Mouse (Mus musculus): Measurements from ENCODE around the gene Dlgap4.
"Not testable (repeated sequence)": the region's sequence is repeated elsewhere in the genome, so short reads cannot be mapped to it uniquely, and the experiment has no call there.

Gene Dlgap4

DNA sequence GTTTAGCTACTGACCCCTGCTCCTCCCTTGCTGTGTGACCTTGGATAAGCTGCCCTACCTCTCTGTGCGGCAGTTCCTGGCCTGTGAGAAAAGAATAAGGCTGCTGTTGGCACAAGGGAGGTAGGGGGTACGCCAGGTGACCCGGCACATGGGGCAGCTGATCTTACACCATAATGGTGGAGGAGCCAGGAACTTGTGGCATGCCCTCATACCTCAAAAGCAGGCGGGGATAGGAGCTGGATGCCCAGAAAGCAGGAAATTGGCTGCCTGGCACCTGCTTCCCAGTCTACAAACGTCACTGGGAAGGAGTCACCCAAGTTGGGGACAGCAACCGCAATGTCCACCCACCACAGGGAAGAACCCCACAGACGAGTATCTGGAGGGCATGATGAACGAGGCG lies 166.6 kb downstream of the Dlgap4 start:
- no peak for DNase-seq

DNA sequence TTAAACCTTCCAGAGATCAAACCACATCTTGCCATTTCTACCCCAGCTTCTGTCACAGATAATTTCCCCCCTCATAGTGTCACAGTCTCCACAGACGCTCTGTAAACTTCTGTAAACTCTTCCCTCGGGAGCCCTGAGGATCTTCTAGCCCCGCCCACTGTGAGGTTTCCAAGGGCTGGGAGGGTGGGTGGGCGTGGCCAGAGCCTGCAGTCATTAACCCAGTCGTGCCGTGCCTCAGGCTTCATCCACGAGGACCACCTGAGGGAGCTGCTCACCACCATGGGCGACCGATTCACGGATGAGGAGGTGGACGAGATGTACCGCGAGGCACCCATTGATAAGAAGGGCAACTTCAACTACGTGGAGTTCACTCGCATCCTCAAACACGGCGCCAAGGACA lies 167.2 kb downstream of the Dlgap4 start:
- no peak for DNase-seq

GRCm38 (mm10) chr2:156781281-156781680 lies 167.8 kb downstream of the Dlgap4 start:
- DNase-seq = no peak

DNA sequence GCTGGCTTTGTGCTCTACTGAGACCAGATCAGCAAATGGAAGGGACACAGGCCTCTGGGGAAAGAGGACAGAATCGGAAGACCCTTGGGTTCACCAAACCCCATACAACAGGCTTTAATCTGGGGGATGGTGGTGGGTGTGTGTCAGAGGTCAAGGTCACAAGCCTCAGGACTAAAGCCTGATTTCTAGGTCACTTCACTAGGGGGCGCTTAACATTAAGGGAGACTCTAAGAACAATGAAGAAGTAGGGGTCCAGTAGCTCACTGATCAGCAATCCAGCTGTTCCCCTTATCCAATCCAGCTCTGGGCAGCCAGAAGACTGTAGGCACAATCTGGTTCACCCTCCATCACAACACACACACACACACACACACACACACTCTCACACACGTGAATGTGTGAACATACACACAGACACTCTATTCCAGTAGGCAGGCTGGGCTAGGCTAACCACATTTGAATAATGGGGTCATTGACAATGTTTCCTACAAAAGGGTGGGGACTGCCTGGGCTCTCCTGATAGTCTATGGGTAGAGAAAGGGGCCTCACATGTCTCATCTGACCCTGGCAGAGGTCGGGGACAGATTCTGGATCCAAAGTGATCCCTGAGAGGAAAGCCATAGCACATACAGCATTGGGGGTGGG lies 168.5 kb downstream of the Dlgap4 start:
- DNase-seq = no peak

DNA sequence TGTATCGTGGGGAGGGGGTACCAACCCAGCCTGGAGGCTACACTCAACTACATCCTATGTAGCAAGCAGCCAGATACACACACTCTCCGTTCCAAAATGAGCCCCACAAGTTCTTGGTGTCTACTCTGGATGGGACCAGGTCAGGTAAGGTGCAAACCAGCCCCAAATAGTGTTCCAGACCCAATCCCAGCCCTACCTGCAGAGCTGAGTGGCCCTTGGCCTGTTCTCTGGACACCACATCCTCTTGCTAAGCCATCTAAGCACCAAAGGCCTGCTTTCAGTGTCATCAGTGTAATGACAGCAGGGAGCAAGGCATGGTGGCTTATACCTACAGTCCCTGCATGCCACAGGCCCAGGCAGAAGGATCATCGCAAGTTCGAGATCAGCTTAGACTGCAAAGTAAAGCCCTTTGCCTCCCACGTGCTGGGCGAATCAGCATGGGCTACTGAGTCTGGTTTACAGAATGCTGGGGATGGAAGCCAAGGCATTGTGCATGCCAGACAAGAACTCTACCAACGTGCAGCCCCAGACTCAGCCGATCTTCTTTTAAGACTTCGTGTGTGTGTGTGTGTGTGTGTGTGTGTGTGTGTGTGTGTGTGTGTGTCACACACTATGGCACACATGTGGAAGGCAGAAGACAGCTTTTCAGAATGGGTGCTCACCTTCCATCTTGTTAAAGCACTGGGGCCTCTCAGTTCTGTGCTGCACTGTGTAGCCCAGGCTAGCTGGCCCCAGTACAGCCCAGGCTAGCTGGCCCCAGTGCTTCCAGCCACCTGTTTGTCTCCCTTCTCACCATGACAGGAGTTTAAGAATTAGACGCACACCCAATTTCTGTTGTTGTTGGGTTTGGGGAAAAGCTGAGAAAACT lies 169.2 kb downstream of the Dlgap4 start:
- DNase-seq = no peak

GRCm38 (mm10) chr2:156783349-156783728 lies 169.8 kb downstream of the Dlgap4 start:
- DNase-seq = no peak

DNA sequence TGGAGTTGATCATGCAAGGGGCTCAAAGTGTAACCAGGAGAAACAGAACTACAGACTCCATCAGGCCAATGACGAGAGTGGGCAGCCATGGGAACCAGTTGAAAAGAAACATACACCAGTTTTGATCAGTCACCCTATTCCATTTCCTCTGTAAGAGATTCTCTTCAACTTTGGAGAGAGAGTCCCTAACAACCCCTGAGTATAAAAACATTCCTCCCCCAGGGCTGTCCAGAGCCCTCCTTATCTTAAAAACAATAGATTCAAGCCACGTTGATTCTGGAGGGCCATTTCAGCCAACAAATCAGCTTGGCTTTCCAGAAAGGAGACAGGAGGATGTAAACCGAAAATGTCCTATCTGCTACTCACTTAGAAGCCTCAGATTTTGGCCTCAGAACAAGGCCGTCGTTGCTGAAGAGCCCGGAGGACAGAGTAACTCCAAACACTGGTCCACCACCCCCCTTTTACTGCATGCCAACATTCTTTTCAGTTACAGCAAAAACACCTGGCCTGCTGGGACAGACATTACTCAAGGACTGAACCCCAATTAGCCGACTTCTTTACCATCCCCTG lies 170.6 kb downstream of the Dlgap4 start:
- DNase-seq = no peak

DNA sequence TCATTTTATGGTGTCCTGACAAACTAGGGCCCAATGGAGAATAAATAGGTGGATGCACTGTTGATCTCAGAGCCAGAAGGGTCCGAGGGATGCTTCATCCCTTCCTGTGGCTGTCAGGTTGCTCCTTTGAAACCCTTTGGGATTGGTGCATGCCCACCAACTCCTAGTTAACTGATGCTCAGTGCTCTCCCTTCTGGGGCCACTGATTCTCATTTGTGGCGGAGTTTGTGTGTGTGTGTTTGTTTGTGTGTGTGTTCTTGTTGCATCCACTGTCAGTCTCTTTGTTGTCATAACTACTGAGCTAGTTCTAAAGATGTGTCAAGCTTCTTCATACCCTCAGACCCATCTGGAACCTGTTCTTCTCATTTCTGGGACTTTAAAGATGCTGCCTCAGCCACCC lies 171.4 kb downstream of the Dlgap4 start:
- DNase-seq = no peak

DNA sequence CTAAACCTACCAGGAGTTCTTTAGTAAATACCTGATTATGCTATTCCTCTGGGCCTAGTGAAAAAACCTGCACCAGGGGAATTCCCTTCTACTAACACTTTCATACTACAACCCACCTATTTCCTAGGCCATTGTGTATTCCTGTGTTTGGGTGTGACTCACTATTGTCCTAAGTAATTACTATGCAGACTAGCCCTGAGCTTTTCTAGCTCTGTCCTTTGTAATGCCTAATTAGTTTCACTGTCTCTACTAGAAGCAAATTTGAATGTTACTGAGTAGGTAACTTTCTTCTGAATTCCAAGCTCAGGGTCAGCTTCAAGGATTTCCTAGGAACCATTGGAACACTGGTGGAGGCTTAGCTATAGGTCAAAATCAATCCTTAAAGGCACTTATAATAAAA lies 172.9 kb downstream of the Dlgap4 start:
- DNase-seq = not testable (repeated sequence)

DNA sequence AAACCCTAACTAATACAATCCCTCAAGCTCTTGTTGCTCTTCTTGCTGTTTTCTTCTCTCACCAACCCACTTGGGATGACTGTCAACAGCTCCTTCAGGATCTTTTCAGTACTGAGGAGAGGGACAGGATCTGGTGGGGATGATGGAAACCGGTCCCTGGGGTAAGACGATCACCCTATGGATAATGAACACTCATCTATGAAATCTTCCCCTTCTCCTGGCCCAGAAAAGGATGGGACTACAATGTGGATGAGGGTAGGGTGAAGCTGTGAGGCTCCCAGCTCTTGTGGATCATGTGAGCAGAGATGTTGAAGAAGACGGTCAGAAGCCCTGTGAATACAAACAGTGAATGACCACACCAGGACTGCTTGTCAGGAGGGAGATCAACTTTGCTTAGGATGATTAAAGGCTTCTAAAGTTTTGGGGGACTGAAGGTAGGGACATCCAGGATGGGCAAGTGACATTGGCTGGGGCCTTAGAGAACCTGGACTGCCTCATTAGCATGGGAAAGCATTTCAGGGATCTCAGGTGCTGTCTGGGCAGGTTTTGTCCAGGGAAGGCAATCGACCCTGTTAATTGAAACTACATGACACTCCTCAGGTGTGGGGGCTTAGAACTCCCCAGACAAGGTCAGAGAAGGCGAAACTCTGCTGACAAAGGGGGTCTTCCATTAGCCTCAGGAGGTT lies 173.7 kb downstream of the Dlgap4 start:
- DNase-seq = no peak

- DNase-seq = no peak
Observed at GRCm38 (mm10) chr2:156787776-156788105, 174.2 kb downstream of the Dlgap4 start.

GRCm38 (mm10) chr2:156788836-156789235 lies 175.3 kb downstream of the Dlgap4 start:
- DNase-seq = no peak

DNA sequence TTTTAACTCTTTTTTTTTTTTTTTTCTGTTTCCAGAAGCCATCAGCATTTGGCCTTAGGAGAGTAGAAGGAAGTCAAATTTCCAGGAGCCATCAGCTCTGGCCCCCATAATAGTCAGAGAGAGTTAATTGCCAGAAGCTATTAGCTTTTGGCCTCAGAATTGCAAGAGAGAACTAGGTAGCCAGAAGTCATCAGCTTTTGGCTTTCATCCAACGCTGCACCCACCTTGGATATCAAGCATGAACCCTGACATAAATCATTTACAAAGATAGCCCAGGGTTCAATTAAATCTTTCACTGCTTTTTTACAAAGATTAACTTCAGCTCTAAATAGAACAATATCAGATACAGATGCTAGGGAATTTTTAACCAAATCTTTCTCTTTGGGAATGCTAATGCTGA lies 185.0 kb downstream of the Dlgap4 start:
- no peak for DNase-seq

- peak; percentile 10 for DNase-seq
Observed at GRCm38 (mm10) chr2:156801045-156801444, 187.5 kb downstream of the Dlgap4 start.

DNA sequence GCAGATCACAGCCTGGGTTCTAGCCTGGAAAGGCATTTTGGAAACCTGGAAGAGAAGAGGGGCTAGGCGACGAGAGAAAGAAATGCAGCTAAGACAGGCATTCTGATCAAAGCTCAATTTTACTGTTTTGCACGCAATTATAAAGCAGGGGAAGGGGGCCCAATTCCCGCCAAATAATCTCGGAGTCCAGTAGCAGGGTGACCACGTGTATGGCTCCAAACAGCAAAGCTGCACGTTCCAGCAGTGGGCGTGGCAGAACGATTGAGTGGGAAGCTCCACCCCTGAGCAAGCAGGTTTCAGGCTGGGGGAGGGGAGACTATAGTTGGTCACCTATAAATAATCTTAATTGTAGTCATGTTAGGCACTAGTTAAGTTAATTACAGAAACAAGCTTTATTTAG lies 188.6 kb downstream of the Dlgap4 start:
- not testable (repeated sequence) for DNase-seq

- no peak for DNase-seq
Observed at GRCm38 (mm10) chr2:156803698-156804372, 190.3 kb downstream of the Dlgap4 start.

DNA sequence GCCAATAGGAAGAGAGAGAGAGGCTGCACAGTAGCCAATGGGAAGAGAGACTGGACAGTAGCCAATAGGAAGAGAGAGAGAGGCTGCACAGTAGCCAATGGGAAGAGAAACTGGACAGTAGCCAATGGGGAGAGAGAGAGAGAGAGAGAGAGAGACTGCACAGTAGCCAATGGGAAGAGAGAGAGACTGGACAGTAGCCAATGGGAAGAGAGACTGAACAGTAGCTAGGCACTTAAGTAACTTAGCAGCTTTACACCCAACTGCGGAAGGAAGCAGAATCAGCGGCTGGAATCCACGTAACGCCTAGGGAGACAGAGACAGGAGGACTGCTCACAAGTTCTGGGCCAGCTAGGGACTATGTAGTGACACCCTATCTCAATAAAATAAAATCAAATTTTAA lies 191.1 kb downstream of the Dlgap4 start:
- DNase-seq = no peak

GRCm38 (mm10) chr2:156806886-156807285 lies 193.4 kb downstream of the Dlgap4 start:
- DNase-seq = no peak

- peak; percentile 43 for DNase-seq
Observed at GRCm38 (mm10) chr2:156809579-156809978, 196.1 kb downstream of the Dlgap4 start.

DNA sequence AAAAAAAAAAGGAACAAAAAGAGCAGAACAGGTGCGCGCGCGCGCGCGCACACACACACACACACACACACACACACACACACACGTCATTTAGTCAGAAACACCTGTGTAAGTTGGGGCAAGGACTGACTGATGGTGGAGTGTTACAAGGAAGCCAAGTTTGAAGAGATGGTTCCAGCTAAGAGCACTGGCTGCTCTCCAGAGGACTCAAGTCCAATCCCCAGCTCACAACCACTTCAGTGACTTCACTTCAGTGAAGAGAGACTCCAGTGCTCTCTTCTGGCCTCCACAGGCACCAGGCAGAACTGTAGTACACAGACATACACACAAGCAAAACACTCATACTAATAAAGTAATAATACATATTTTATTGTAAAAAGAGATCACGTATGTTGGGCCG lies 197.2 kb downstream of the Dlgap4 start:
- no peak for DNase-seq

DNA sequence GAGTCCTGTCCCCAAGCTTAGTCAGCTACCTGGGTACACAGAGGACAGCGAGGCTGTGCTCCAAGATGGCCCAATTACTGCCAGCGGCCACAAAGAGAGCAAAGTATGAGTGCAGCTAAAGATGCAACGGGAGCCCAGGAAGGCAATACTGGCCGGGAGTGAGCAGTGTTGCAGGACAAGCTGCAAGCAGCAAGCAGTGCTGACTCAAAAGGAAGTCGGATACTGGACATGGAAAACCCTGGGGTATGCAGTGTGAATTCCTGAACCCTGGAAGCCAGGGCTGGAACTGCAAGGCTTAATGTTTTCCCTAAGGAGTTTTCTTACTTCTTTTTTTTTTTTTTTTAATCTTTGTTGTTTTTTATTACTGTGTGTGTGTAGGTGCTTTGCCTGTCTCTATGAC lies 198.1 kb downstream of the Dlgap4 start:
- DNase-seq = no peak

All from cerebellum, adult 9-11 months (tissue).